Mouse (Mus musculus) liver, adult 2 months (tissue): ENCODE results near the gene Terb2. TPM values are rescaled to one million over a fixed set of nuclear protein-coding genes. Genes with fewer than 3 reads are reported as not detected.
A peak's percentile ranks its signal among the peaks of the same experiment; 100 is the strongest.

Experiments
- DNase-seq: peaks from one replicate; pipeline ENCODE4 v3.0.0-alpha.2; 2011; ENCODE audit warnings: low read depth, low spot score; ENCODE audit errors: extremely low read depth
- H3K27ac ChIP-seq: fragments of 200-500 bp; replicated peaks from 2 replicates; pipeline ENCODE4 v1.5.1; 2012; ENCODE audit warnings: low read depth, mild to moderate bottlenecking, control low read depth, inconsistent platforms, low read length; ENCODE audit not compliant: insufficient read depth
- H3K27me3 ChIP-seq: fragments of 200-500 bp; 2 replicates; pipeline ENCODE4 v1.6.1; 2012; ENCODE audit warnings: mild to moderate bottlenecking, moderate library complexity, low read length, inconsistent platforms; ENCODE audit not compliant: control insufficient read depth, insufficient read depth
- H3K36me3 ChIP-seq: fragments of 200-500 bp; 2 replicates; pipeline ENCODE4 v1.6.1; 2012; ENCODE audit warnings: low read length, inconsistent platforms; ENCODE audit not compliant: control insufficient read depth, insufficient read depth
- H3K4me1 ChIP-seq: fragments of 200-500 bp; 2 replicates; pipeline ENCODE4 v1.6.1; 2011; ENCODE audit warnings: low read length; ENCODE audit not compliant: control insufficient read depth, insufficient read depth
- H3K4me3 ChIP-seq: fragments of 200-500 bp; 2 replicates; pipeline ENCODE4 v1.5.1; 2011; ENCODE audit warnings: low read depth, mild to moderate bottlenecking, control low read depth, low read length, moderate library complexity; ENCODE audit not compliant: insufficient read depth
- H3K79me2 ChIP-seq: fragments of 200-500 bp; 2 replicates; pipeline ENCODE4 v1.6.1; 2012; ENCODE audit warnings: inconsistent platforms, mild to moderate bottlenecking, low read length, moderate library complexity; ENCODE audit not compliant: control insufficient read depth, insufficient read depth
- H3K9ac ChIP-seq: fragments of 200-500 bp; 2 replicates; pipeline ENCODE4 v1.6.1; 2012; ENCODE audit warnings: low read depth, mild to moderate bottlenecking, control low read depth, inconsistent platforms, low read length
- CTCF ChIP-seq: fragments of 200-500 bp; IDR thresholded peaks from 2 replicates; pipeline ENCODE4 v1.5.1; 2011; ENCODE audit warnings: low read depth, low read length, control low read depth
- POLR2A ChIP-seq: fragments of 200-500 bp; IDR thresholded peaks from 2 replicates; pipeline ENCODE4 v1.6.1; 2011; ENCODE audit warnings: low read length, control low read depth; ENCODE audit not compliant: insufficient read depth; ENCODE audit errors: extremely low read depth
- WGBS: fragments of 180-500 bp; shearing (Covaris S2); methylation state at CpG from one replicate; pipeline ENCODE4 v1.1.7; 2018; 5-methylcytosine and 5-hydroxymethylcytosine counted together
- polyA plus RNA-seq: library from polyadenylated mRNA; depleted of rRNA; stranded (reverse); fragments of >200 nt; gene quantifications from 2 replicates; pipeline ENCODE4 v1.2.3, GENCODE M21; 2012; rRNA removed
- total RNA-seq: library from RNA; depleted of rRNA; stranded (reverse); fragments of >200 nt; gene quantifications from 2 replicates; pipeline ENCODE4 v1.2.3, GENCODE M21; 2014; rRNA removed

Gene Terb2
- total RNA-seq (not detected in 2 replicates), polyA plus RNA-seq (not detected in 2 replicates)

- H3K27ac ChIP-seq = no peak within 1 kb of the TSS
- H3K79me2 ChIP-seq = no peaks in the 10 kb centered on the region
- no peak within 1 kb of the TSS for H3K9ac ChIP-seq
- no peak for TF ChIP-seq CTCF
- TF ChIP-seq POLR2A = no peak
- no peaks in the 10 kb centered on the region for H3K4me1 ChIP-seq
- DNase-seq = no peak
- no peaks in the 10 kb centered on the region for H3K36me3 ChIP-seq
- WGBS = 84% methylated on average over 17 of the region's 17 CpGs
- H3K27me3 ChIP-seq = no peaks in the 10 kb centered on the region
- H3K4me3 ChIP-seq = no peak within 1 kb of the TSS
Measured at GRCm38 (mm10) chr2:122186106-122186505, at the start of gene Terb2, which contains the start of gene Patl2. Gene Terb2, plus strand, starts transcription at chr2:122186272. Gene Patl2, minus strand, starts transcription at chr2:122186189.

DNA sequence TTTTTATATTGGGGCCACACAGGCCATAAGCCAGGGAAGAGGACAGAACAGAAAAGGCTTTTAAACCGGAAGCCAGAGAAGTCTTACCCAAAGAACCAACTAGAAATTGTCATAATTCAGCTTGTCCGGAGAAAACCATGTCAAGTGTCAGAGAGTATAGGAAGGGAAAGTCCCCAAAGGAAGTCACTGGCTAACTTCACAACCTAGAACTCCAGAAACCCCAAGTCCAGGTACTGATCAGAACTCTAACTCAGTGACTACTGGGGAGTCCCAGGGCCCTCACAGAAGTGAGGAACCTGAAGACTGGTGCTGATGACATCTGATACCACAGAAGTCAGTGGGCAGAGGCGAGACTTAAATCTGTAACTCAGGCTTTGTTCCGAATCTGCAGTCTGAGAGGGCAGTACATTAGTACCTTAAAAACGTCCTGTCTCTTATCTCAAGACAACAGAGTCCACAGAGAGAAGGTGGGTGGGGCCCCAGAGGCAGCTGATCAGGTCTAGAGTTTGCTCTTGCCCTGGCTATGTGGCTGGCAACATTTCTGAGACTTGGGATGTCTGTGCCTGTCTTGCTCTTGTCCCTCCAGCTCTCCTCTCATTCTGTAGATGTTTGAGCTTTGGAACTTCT, 48.1 kb upstream of the Terb2 start:
- Histone ChIP-seq H3K4me3 (no peak overlapping the region), H3K27me3 (no peaks in the 10 kb centered on the region), H3K36me3 (no peaks in the 10 kb centered on the region), H3K79me2 (no peaks in the 10 kb centered on the region), H3K4me1 (peaks cover 4% of the 10 kb centered on the region), H3K9ac (no peak overlapping the region), H3K27ac (no peak overlapping the region)
- DNase-seq = no peak
- no peak for TF ChIP-seq CTCF
- TF ChIP-seq POLR2A = no peak
- 63% methylated on average over 5 of the region's 5 CpGs for WGBS

GRCm38 (mm10) chr2:122140815-122141214, 45.3 kb upstream of the Terb2 start:
- Histone ChIP-seq H3K9ac (peak overlapping the region; percentile 42), H3K4me3 (no peak overlapping the region), H3K4me1 (peaks cover 4% of the 10 kb centered on the region), H3K27me3 (no peaks in the 10 kb centered on the region), H3K79me2 (no peaks in the 10 kb centered on the region), H3K27ac (peak overlapping the region; percentile 94), H3K36me3 (no peaks in the 10 kb centered on the region)
- peak; percentile 84 for DNase-seq
- whole genome bisulfite sequencing = 21% methylated on average over 2 of the region's 2 CpGs
- TF ChIP-seq POLR2A (no peak), CTCF (no peak)

GRCm38 (mm10) chr2:122141332-122141967, 44.6 kb upstream of the Terb2 start:
- Histone ChIP-seq H3K9ac (peak overlapping the region; percentile 42), H3K4me1 (peaks cover 5% of the 10 kb centered on the region), H3K27ac (peak overlapping the region; percentile 94), H3K4me3 (peak overlapping the region; percentile 3; the same call in 1 of the 2 replicates), H3K27me3 (no peaks in the 10 kb centered on the region), H3K36me3 (no peaks in the 10 kb centered on the region), H3K79me2 (no peaks in the 10 kb centered on the region)
- WGBS = 23% methylated on average over 5 of the region's 5 CpGs
- TF ChIP-seq POLR2A (no peak), CTCF (no peak)
- DNase-seq = peak; percentile 92

DNA sequence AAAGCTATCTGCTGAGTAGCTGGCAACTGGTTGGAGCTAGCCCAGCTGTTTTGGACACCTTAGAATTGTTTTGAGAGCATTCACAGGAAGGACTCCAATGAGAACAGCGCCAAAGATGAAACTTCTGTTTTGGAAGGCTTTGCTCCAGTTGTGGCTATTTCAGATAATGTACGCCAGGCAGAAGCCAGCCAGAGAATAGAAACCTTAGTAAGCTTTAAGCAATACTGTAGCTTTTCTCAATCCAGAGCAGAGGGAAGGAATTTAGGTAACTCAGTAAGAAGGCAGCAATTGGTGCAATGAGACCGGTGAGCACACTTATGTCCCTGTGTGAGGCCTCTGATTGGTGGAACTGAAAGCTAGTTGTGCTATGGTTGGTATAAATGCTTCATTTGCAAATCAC, 43.0 kb upstream of the Terb2 start:
- Histone ChIP-seq H3K27ac (no peak overlapping the region), H3K4me1 (peaks cover 10% of the 10 kb centered on the region), H3K27me3 (no peaks in the 10 kb centered on the region), H3K36me3 (no peaks in the 10 kb centered on the region), H3K9ac (no peak overlapping the region), H3K4me3 (no peak overlapping the region), H3K79me2 (peaks cover 3% of the 10 kb centered on the region; the same call in 1 of the 2 replicates)
- DNase-seq = peak; percentile 43
- WGBS = 68% methylated on average over 3 of the region's 3 CpGs
- TF ChIP-seq CTCF (no peak), POLR2A (no peak)

DNA sequence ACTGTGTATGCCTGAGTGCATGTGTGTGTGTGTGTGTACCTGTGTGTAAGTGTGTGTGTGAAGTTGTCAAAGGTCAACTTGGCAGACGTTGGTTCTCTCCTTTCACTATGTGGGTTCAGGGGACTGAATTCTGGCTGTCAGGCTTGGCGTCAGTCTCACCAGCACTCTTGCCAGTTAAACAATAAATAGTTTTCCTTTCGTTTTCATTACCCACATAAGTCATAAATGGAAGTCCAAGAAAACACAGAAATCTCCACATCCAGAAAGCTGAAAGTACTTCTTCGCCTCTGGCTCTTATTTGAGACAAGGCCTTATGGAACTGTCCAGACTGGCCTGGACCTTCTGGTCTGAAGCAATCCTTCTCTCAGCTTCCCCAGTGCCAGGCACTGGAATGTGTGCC, 40.3 kb upstream of the Terb2 start:
- 13% methylated on average over 4 of the region's 4 CpGs for WGBS

More for the DNA sequence above, 40.3 kb upstream of the Terb2 start:
- Histone ChIP-seq H3K4me3 (no peak overlapping the region), H3K79me2 (peaks cover 25% of the 10 kb centered on the region; the same call in 1 of the 2 replicates), H3K36me3 (peaks cover 10% of the 10 kb centered on the region), H3K27me3 (no peaks in the 10 kb centered on the region), H3K27ac (peak overlapping the region; percentile 39), H3K9ac (no peak overlapping the region), H3K4me1 (peaks cover 17% of the 10 kb centered on the region)
- no peak for TF ChIP-seq CTCF
- TF ChIP-seq POLR2A = no peak
- peak; percentile 89 for DNase-seq
